Mouse (Mus musculus): ENCODE measurements at regions not wholly inside any gene's neighbourhood (a gene's known extent, or its start where the extent isn't known, plus 50 kb on each side); places are given as distances from the start of the nearest gene placed in this dataset.

DNA sequence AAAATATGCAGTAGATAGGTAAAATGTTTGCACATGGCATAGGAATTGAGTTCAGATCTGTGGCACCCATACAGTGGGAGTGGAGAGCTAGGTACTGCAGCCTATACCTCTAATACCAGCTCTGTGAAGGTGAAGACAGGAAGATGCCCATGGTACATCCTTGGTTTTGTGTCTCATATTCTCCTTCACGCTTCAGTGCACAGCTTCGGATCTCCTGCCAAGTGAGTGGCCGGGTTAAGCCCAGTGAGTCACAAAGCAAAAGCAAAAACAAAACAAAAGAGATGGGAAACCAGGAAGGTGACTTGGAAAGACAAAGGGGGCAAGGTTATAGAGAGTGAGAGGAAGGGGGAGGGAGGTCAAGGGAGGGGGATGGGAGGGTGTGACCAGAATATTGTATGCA lies 514.0 kb downstream of the Adra2a start:
- Histone ChIP-seq H3K4me3 (no peak overlapping the region), H3K4me2 (replicated peaks) (no peak overlapping the region), H3K27me3 (replicated peaks) (no peaks in the 10 kb centered on the region), H3K4me1 (no peaks in the 10 kb centered on the region), H3K9me3 (no peaks in the 10 kb centered on the region), H3K27ac (no peak overlapping the region), H3K36me3 (no peaks in the 10 kb centered on the region), H3K9ac (no peak overlapping the region)
- 72% methylated on average over 3 of the region's 3 CpGs for WGBS
- ATAC-seq (ENCODE audit: low FRiP score, low read depth): no peak

GRCm38 (mm10) chr19:54583574-54583973 lies 539.6 kb downstream of the Adra2a start:
- ATAC-seq (ENCODE audit: low FRiP score, low read depth): no peak
- WGBS: 94% methylated on average over 2 of the region's 2 CpGs
- Histone ChIP-seq H3K27me3 (replicated peaks) (no peaks in the 10 kb centered on the region), H3K4me1 (no peaks in the 10 kb centered on the region), H3K9ac (no peak overlapping the region), H3K9me3 (no peaks in the 10 kb centered on the region), H3K27ac (no peak overlapping the region), H3K36me3 (no peaks in the 10 kb centered on the region), H3K4me3 (no peak overlapping the region), H3K4me2 (replicated peaks) (no peak overlapping the region)

DNA sequence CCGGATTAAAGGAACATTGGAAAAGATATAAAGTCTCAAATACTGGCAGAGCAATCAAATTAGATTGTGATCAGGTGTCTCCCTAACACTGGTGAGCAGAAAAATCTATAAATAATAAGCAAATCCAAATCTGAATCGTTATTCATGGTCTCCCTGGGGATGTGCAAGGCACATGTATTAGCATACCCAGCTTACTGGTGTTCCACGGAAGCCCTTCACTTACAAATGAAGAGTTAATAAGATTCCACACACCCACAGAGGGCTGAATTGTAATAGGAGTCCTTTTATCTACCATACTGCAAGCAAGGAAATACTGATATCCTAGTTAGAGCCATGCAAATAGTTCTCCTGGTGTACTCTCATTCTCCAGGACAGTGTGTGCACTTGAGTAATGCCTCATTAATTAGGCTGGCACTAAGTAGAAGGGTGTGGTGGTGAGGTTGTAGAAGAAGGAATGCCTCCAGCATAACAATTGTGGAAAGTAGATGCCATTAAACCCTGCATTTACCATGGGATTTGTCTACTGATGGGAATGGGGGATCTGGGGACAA lies 540.8 kb downstream of the Adra2a start:
- no peak overlapping the region for H3K9ac ChIP-seq
- H3K9me3 ChIP-seq: no peaks in the 10 kb centered on the region
- ATAC-seq (ENCODE audit: low FRiP score, low read depth): no peak
- no peak overlapping the region for H3K4me2 ChIP-seq (replicated peaks)
- H3K27me3 ChIP-seq (replicated peaks): no peaks in the 10 kb centered on the region
- WGBS: 47% methylated on average over 3 of the region's 3 CpGs
- H3K36me3 ChIP-seq: no peaks in the 10 kb centered on the region
- H3K27ac ChIP-seq: no peak overlapping the region
- no peaks in the 10 kb centered on the region for H3K4me1 ChIP-seq
- H3K4me3 ChIP-seq: no peak overlapping the region

GRCm38 (mm10) chr19:54585326-54585725 lies 541.4 kb downstream of the Adra2a start:
- ATAC-seq (ENCODE audit: low FRiP score, low read depth): no peak
- WGBS: 83% methylated on average over 1 of the region's 1 CpGs
- no peak overlapping the region for H3K9ac ChIP-seq

GRCm38 (mm10) chr19:54603345-54603744 lies 523.7 kb downstream of the Gpam start:
- Histone ChIP-seq H3K4me2 (replicated peaks) (no peak overlapping the region), H3K4me1 (no peaks in the 10 kb centered on the region), H3K36me3 (no peaks in the 10 kb centered on the region), H3K4me3 (no peak overlapping the region), H3K9me3 (no peaks in the 10 kb centered on the region), H3K9ac (no peak overlapping the region), H3K27ac (no peak overlapping the region), H3K27me3 (replicated peaks) (no peaks in the 10 kb centered on the region)
- 90% methylated on average over 6 of the region's 6 CpGs for WGBS
- ATAC-seq (ENCODE audit: low FRiP score, low read depth): no peak

More at GRCm38 (mm10) chr19:54585326-54585725, 541.4 kb downstream of the Adra2a start:
- Histone ChIP-seq H3K27ac (no peak overlapping the region), H3K9me3 (no peaks in the 10 kb centered on the region), H3K27me3 (replicated peaks) (no peaks in the 10 kb centered on the region), H3K4me1 (no peaks in the 10 kb centered on the region), H3K4me3 (no peak overlapping the region), H3K36me3 (no peaks in the 10 kb centered on the region), H3K4me2 (replicated peaks) (no peak overlapping the region)

- Histone ChIP-seq H3K4me3 (no peak overlapping the region), H3K27me3 (replicated peaks) (no peaks in the 10 kb centered on the region), H3K4me2 (replicated peaks) (no peak overlapping the region), H3K9me3 (no peaks in the 10 kb centered on the region), H3K36me3 (no peaks in the 10 kb centered on the region), H3K9ac (no peak overlapping the region), H3K27ac (no peak overlapping the region), H3K4me1 (no peaks in the 10 kb centered on the region)
- no peak for ATAC-seq (ENCODE audit: low FRiP score, low read depth)
- WGBS: 27% methylated on average over 1 of the region's 1 CpGs
Observed at GRCm38 (mm10) chr19:54605346-54605745, 521.7 kb downstream of the Gpam start.

GRCm38 (mm10) chr19:54616924-54617323 lies 510.1 kb downstream of the Gpam start:
- Histone ChIP-seq H3K27ac (no peak overlapping the region), H3K4me1 (no peaks in the 10 kb centered on the region), H3K27me3 (replicated peaks) (no peaks in the 10 kb centered on the region), H3K9me3 (no peaks in the 10 kb centered on the region), H3K4me3 (no peak overlapping the region), H3K36me3 (no peaks in the 10 kb centered on the region), H3K4me2 (replicated peaks) (no peak overlapping the region), H3K9ac (no peak overlapping the region)
- ATAC-seq (ENCODE audit: low FRiP score, low read depth): no peak
- WGBS: 53% methylated on average over 4 of the region's 4 CpGs
